Mouse (Mus musculus) MEL (cell line): ENCODE data around the gene Pla2g2f. TPM values are rescaled to one million over a fixed set of nuclear protein-coding genes. Genes with fewer than 3 reads are reported as not detected.

ENCODE experiments used
- DNase-seq: peaks from one replicate; pipeline ENCODE4 v3.0.0; 2011; ENCODE audit warnings: low read depth, low spot score
- H3K27ac ChIP-seq: 2 replicates; pipeline ENCODE4 v1.5.1; 2012; ENCODE audit warnings: low read depth, mild to moderate bottlenecking, control low read depth, low read length, moderate library complexity; ENCODE audit not compliant: control insufficient read depth
- H3K27me3 ChIP-seq, 2 experiments: fragments of 150-350 bp in 1 of 2; sonication (generic) in 1 of 2; 2 replicates each; pipeline ENCODE4 v1.6.1; 2012; ENCODE audit warnings: low read length in 2 of 2, mild to moderate bottlenecking in 2 of 2, improper control_type of control experiment in 1 of 2, moderate library complexity in 1 of 2; ENCODE audit not compliant: insufficient read depth in 2 of 2, control insufficient read depth in 1 of 2
- H3K36me3 ChIP-seq, 2 experiments: 2 replicates each; pipeline ENCODE4 v1.6.1; 2012 to 2014; ENCODE audit warnings: low read length in 2 of 2, improper control_type of control experiment in 1 of 2, inconsistent platforms in 1 of 2, mild to moderate bottlenecking in 1 of 2; ENCODE audit not compliant: insufficient read depth in 2 of 2, control insufficient read depth in 1 of 2
- H3K4me1 ChIP-seq, 2 experiments: fragments of 150-350 bp in 1 of 2; sonication (generic) in 1 of 2; 2 replicates each; pipeline ENCODE4 v1.6.1; 2012; ENCODE audit warnings: low read length in 2 of 2, improper control_type of control experiment in 1 of 2, mild to moderate bottlenecking in 1 of 2; ENCODE audit not compliant: insufficient read depth in 2 of 2, control insufficient read depth in 1 of 2
- H3K4me3 ChIP-seq, 2 experiments: fragments of 150-350 bp in 1 of 2; sonication (generic) in 1 of 2; 2 replicates each; pipeline ENCODE4 v1.5.1; 2012; ENCODE audit warnings: low read depth in 2 of 2, low read length in 2 of 2, mild to moderate bottlenecking in 2 of 2, moderate library complexity in 2 of 2, control low read depth in 1 of 2, improper control_type of control experiment in 1 of 2; ENCODE audit not compliant: control insufficient read depth in 1 of 2, insufficient read depth in 1 of 2
- H3K79me2 ChIP-seq: 2 replicates; pipeline ENCODE4 v1.6.1; 2012; ENCODE audit warnings: mild to moderate bottlenecking, low read length, moderate library complexity; ENCODE audit not compliant: control insufficient read depth, poor library complexity, insufficient read depth
- H3K9ac ChIP-seq: 2 replicates; pipeline ENCODE4 v1.6.1; 2012; ENCODE audit warnings: low read depth, mild to moderate bottlenecking, control low read depth, low read length, moderate library complexity; ENCODE audit not compliant: control insufficient read depth, poor library complexity, severe bottlenecking
- H3K9me3 ChIP-seq: fragments of 150-350 bp; sonication (generic); replicated peaks from 2 replicates; pipeline ENCODE4 v1.6.1; 2012; ENCODE audit warnings: mild to moderate bottlenecking, low read length, improper control_type of control experiment, moderate library complexity; ENCODE audit not compliant: insufficient read depth
- CHD1 ChIP-seq: IDR thresholded peaks from 2 replicates; pipeline ENCODE4 v1.6.1; 2012; ENCODE audit warnings: low read depth, mild to moderate bottlenecking, inconsistent platforms, low read length, improper control_type of control experiment
- CTCF ChIP-seq, 3 experiments: IDR thresholded peaks in 2 of 3; conservative IDR thresholded peaks in 1 of 3; 2 replicates each; pipeline ENCODE4 v1.5.1; 2011 to 2012; ENCODE audit warnings: low read length in 3 of 3, low read depth in 2 of 3, mild to moderate bottlenecking in 2 of 3, improper control_type of control experiment in 1 of 3, inconsistent platforms in 1 of 3, mixed read lengths in 1 of 3, moderate library complexity in 1 of 3; ENCODE audit not compliant: control insufficient read depth in 1 of 3, insufficient read depth in 1 of 3, poor library complexity in 1 of 3, severe bottlenecking in 1 of 3
- E2F4 ChIP-seq: IDR thresholded peaks from 2 replicates; pipeline ENCODE4 v1.6.1; 2011; ENCODE audit warnings: low read depth, low read length, improper control_type of control experiment, borderline replicate concordance
- ELF1 ChIP-seq: IDR thresholded peaks from 2 replicates; pipeline ENCODE4 v1.6.1; 2014; ENCODE audit warnings: low read depth, mild to moderate bottlenecking, inconsistent platforms, low read length, improper control_type of control experiment, moderate library complexity
- ETS1 ChIP-seq: IDR thresholded peaks from 2 replicates; pipeline ENCODE4 v1.6.1; 2012; ENCODE audit warnings: low read depth, mild to moderate bottlenecking, inconsistent platforms, low read length, improper control_type of control experiment, moderate library complexity
- GABPA ChIP-seq: IDR thresholded peaks from 2 replicates; pipeline ENCODE4 v1.6.1; 2012; ENCODE audit warnings: low read depth, mild to moderate bottlenecking, inconsistent platforms, low read length, improper control_type of control experiment, moderate library complexity
- GATA1 ChIP-seq: IDR thresholded peaks from 2 replicates; pipeline ENCODE4 v1.6.1; 2011; ENCODE audit warnings: low read depth, low read length, improper control_type of control experiment
- JUND ChIP-seq: IDR thresholded peaks from 2 replicates; pipeline ENCODE4 v1.6.1; 2011; ENCODE audit warnings: low read depth, mild to moderate bottlenecking, improper control_type of control experiment, low read length
- KAT2A ChIP-seq: conservative IDR thresholded peaks from 2 replicates; pipeline ENCODE4 v1.6.1; 2012; ENCODE audit warnings: low read depth, low read length, improper control_type of control experiment, inconsistent platforms
- MAFK ChIP-seq: IDR thresholded peaks from 2 replicates; pipeline ENCODE4 v1.6.1; 2011; ENCODE audit warnings: low read depth, mild to moderate bottlenecking, low read length, improper control_type of control experiment, borderline replicate concordance
- MAX ChIP-seq: IDR thresholded peaks from 2 replicates; pipeline ENCODE4 v1.6.1; 2011; ENCODE audit warnings: low read length, improper control_type of control experiment
- MAZ ChIP-seq: IDR thresholded peaks from 2 replicates; pipeline ENCODE4 v1.6.1; 2012; ENCODE audit warnings: low read depth, mild to moderate bottlenecking, inconsistent platforms, low read length, improper control_type of control experiment
- MXI1 ChIP-seq: IDR thresholded peaks from 2 replicates; pipeline ENCODE4 v1.6.1; 2011; ENCODE audit warnings: mild to moderate bottlenecking, low read depth, low read length, improper control_type of control experiment
- MYB ChIP-seq: IDR thresholded peaks from 2 replicates; pipeline ENCODE4 v1.6.1; 2011; ENCODE audit warnings: mild to moderate bottlenecking, low read depth, low read length, improper control_type of control experiment
- MYC ChIP-seq: IDR thresholded peaks from 2 replicates; pipeline ENCODE4 v1.6.1; 2011; ENCODE audit warnings: low read depth, mild to moderate bottlenecking, low read length, improper control_type of control experiment, moderate library complexity
- NELFE ChIP-seq: IDR thresholded peaks from 2 replicates; pipeline ENCODE4 v1.6.1; 2011; ENCODE audit warnings: low read depth, low read length, improper control_type of control experiment
- NRF1 ChIP-seq: IDR thresholded peaks from 2 replicates; pipeline ENCODE4 v1.6.1; 2014; ENCODE audit warnings: low read depth, mild to moderate bottlenecking, inconsistent platforms, low read length, improper control_type of control experiment, moderate library complexity; ENCODE audit not compliant: poor library complexity, insufficient read depth, severe bottlenecking
- POLR2A ChIP-seq, 2 experiments: IDR thresholded peaks; 2 replicates each; pipeline ENCODE4 v1.6.1; 2011 to 2012; ENCODE audit warnings: low read length in 2 of 2, mild to moderate bottlenecking in 2 of 2, control low read depth in 1 of 2, improper control_type of control experiment in 1 of 2, low read depth in 1 of 2, moderate library complexity in 1 of 2; ENCODE audit not compliant: control insufficient read depth in 1 of 2, insufficient read depth in 1 of 2, poor library complexity in 1 of 2
- POLR2AphosphoS5 ChIP-seq: IDR thresholded peaks from 2 replicates; pipeline ENCODE4 v1.6.1; 2012; ENCODE audit warnings: low read depth, borderline replicate concordance, mild to moderate bottlenecking, inconsistent platforms, low read length, moderate library complexity, mixed read lengths
- RAD21 ChIP-seq: IDR thresholded peaks from 2 replicates; pipeline ENCODE4 v1.6.1; 2011; ENCODE audit warnings: mild to moderate bottlenecking, low read depth, low read length, improper control_type of control experiment
- TAL1 ChIP-seq: IDR thresholded peaks from 2 replicates; pipeline ENCODE4 v1.6.1; 2012; ENCODE audit warnings: mild to moderate bottlenecking, inconsistent platforms, low read length, moderate library complexity, mixed read lengths
- TBP ChIP-seq: IDR thresholded peaks from 2 replicates; pipeline ENCODE4 v1.8.0; 2011; ENCODE audit warnings: low read depth, low read length, improper control_type of control experiment
- TCF12 ChIP-seq: IDR thresholded peaks from 2 replicates; pipeline ENCODE4 v1.6.1; 2014; ENCODE audit warnings: low read depth, mild to moderate bottlenecking, inconsistent platforms, low read length, improper control_type of control experiment, moderate library complexity
- UBTF ChIP-seq: IDR thresholded peaks from 2 replicates; pipeline ENCODE4 v1.6.1; 2012; ENCODE audit warnings: low read depth, mild to moderate bottlenecking, inconsistent platforms, low read length, improper control_type of control experiment, moderate library complexity, borderline replicate concordance; ENCODE audit not compliant: insufficient read depth
- ZMIZ1 ChIP-seq: IDR thresholded peaks from 2 replicates; pipeline ENCODE4 v1.6.1; 2012; ENCODE audit warnings: low read depth, mild to moderate bottlenecking, inconsistent platforms, low read length, improper control_type of control experiment, moderate library complexity
- ZNF384 ChIP-seq: IDR thresholded peaks from 2 replicates; pipeline ENCODE4 v1.6.1; 2012; ENCODE audit warnings: low read depth, mild to moderate bottlenecking, inconsistent platforms, low read length, improper control_type of control experiment
- polyA plus RNA-seq, 2 experiments: library from polyadenylated mRNA; stranded (reverse) in 1 of 2; unstranded in 1 of 2; fragments of >175 nt in 1 of 2; fragments of >200 nt in 1 of 2; gene quantifications; 2 replicates each; pipeline versions ENCODE4 v1.2.1 to v1.2.4; 2012; ENCODE audit warnings: low replicate concordance in 2 of 2, low read depth in 1 of 2; ENCODE audit not compliant: insufficient read length in 2 of 2, insufficient read depth in 1 of 2, missing spikeins in 1 of 2
- total RNA-seq: library from RNA; depleted of rRNA; stranded (reverse); fragments of 300-350 nt; gene quantifications from 2 replicates; pipeline ENCODE4 v1.2.3, GENCODE M21; 2012

The Pla2g2f gene
- total and polyA plus RNA-seq, 3 experiments: not detected

DNA sequence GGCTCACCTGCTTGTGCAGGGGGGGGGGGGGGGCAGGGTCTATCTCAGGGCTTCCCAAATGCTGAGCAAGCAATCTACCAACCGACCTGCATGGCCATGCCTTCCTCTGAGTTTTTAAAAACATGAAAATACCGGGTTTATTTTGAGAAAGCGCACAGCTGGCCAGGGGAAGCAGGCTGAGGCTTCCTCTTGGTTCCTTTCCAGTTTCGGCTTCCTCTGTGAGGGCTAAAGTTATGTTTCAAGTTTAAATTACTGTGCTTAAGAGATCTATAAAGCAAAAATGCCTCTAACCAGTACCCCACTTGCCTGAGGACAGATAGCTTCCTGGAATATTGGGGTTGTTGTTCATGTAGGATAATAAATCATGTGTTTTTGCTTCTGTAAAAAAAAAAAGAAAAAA lies 28.7 kb upstream of the Pla2g2f start:
- no peak overlapping the region for H3K4me3 ChIP-seq
- H3K9ac ChIP-seq: no peak overlapping the region
- no peaks in the 10 kb centered on the region for H3K9me3 ChIP-seq
- no peaks in the 10 kb centered on the region for H3K4me1 ChIP-seq
- H3K79me2 ChIP-seq: no peaks in the 10 kb centered on the region
- TF ChIP-seq MYC (no peak), E2F4 (no peak)
- TF ChIP-seq, all 39 proteins: peak for 0
- H3K27me3 ChIP-seq: no peaks in the 10 kb centered on the region
- no peaks in the 10 kb centered on the region for H3K36me3 ChIP-seq
- H3K27ac ChIP-seq: no peak overlapping the region
- DNase-seq: no peak

DNA sequence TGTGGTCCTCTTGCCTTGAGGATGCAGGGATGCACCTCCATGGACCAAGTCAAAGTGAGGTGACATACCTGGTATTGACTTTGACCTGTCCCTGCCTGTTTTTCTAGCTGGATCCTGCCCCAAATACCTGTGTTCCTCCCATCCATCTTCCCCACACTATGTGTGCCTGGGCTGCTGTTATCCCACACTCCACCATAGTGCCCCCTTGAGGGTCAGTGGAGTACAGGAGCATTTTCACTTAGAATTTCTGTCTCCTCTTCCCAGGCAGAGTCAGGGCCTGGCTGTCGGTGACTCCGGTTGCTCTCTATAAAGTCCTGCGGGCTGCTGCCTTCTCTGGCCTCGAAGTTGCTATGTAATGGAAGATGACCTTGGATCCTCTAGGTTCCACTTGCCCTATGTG lies 28.3 kb upstream of the Pla2g2f start:
- no peaks in the 10 kb centered on the region for H3K9me3 ChIP-seq
- TF ChIP-seq NRF1: no peak
- TF ChIP-seq TCF12: no peak
- TF ChIP-seq POLR2AphosphoS5: no peak
- no peak for TF ChIP-seq ETS1
- TF ChIP-seq GABPA: no peak
- no peak for TF ChIP-seq MAFK
- no peak for TF ChIP-seq ZNF384
- no peak for TF ChIP-seq TAL1
- no peak for TF ChIP-seq JUND
- no peak overlapping the region for H3K9ac ChIP-seq
- no peaks in the 10 kb centered on the region for H3K79me2 ChIP-seq
- no peaks in the 10 kb centered on the region for H3K27me3 ChIP-seq
- H3K4me3 ChIP-seq: no peak overlapping the region
- DNase-seq: no peak
- no peaks in the 10 kb centered on the region for H3K4me1 ChIP-seq
- no peaks in the 10 kb centered on the region for H3K36me3 ChIP-seq
- H3K27ac ChIP-seq: no peak overlapping the region

DNA sequence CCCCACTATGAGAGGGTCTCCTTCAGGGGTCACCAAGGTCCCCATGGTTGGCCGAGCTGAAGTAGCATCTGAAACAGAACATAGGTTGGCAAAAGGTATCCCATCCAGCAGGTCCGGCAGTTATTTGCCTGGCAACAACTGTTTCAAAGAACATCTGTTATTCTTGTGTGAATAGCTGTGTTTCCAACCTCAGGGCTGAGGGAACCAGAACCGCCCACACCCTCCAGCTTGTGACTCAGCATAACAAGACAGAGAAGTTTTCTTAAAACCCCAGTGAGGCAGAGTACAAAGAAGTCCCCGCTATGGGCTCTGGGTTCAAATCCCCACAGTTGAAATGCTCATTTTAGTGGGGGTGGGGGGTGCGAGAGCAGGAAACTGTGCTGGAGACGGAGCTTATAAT lies 24.7 kb upstream of the Pla2g2f start:
- Histone ChIP-seq H3K9ac (no peak overlapping the region), H3K36me3 (no peaks in the 10 kb centered on the region), H3K79me2 (no peaks in the 10 kb centered on the region), H3K27me3 (no peaks in the 10 kb centered on the region), H3K27ac (no peak overlapping the region), H3K4me3 (no peak overlapping the region), H3K4me1 (no peaks in the 10 kb centered on the region), H3K9me3 (no peaks in the 10 kb centered on the region)
- TF ChIP-seq KAT2A (no peak), MAZ (no peak), NRF1 (no peak), E2F4 (no peak), MAX (no peak), POLR2A (IDR thresholded peaks at IDR 0.05; ENCODE audit: control insufficient read depth in 1 of 2, insufficient read depth in 1 of 2, low read depth in 1 of 2, low read length in 2 of 2, poor library complexity in 1 of 2) (no peak), CTCF (IDR thresholded peaks at IDR 0.05 in 2 of 3, conservative IDR thresholded peaks at IDR 0.05 in 1 of 3; ENCODE audit: control insufficient read depth in 1 of 3, insufficient read depth in 1 of 3, low read depth in 2 of 3, low read length in 3 of 3, poor library complexity in 1 of 3, severe bottlenecking in 1 of 3) (no peak), MYB (no peak), ELF1 (no peak), UBTF (no peak), ZMIZ1 (no peak), CHD1 (no peak), MXI1 (no peak), TBP (no peak), GATA1 (no peak), RAD21 (no peak), ZNF384 (no peak), NELFE (no peak)
- DNase-seq: no peak
